ENCODE assay signal across 22 mouse cellular contexts in the genomic region with DNA sequence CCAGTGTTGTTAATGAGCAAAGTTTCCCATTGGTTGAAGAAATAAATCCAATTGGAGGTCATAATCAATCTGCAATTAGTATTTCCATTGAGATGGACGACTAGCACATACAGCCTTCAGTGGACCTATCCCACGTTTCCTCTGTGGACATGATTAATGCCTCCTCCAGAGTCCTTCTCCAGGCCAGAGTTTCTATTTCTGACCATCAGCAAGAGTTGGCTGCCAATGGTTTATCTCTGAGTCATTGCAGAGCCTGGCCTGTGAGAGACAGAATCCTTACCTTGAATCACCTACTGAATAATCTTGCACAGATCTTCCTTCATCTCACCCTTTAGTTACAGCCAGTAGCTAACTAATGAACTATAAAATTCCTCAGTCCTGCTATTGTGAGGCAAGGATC.
DNase-seq lines count a peak whose midpoint lies in the region; TF ChIP-seq lines count a peak whose summit lies in the region.
"Had no signal": no experiment of that assay in that cellular context is flagged by ENCODE, and none has a peak within 500 bp of the region (broad histone marks: within the 10 kb centered on the region; RNA-seq: fewer than 3 reads in every experiment).

No protein-coding gene starts in this region.

- no peaks in the 10 kb centered on the region for H3K79me2 ChIP-seq in heart, adult 2 months (replicated peaks; ENCODE audit: control insufficient read depth, insufficient read depth, low read length)

- 33% methylated on average over 2 of the region's 2 CpGs for whole genome bisulfite sequencing in heart, adult 2 months
- WGBS in cerebellum, adult 2 months: 62% methylated on average over 2 of the region's 2 CpGs

- no peaks in the 10 kb centered on the region for H3K27me3 ChIP-seq in heart, adult 2 months (ENCODE audit: control insufficient read depth, insufficient read depth, low read length)
- H3K27me3 ChIP-seq in cerebellum, adult 2 months (ENCODE audit: control insufficient read depth, insufficient read depth, low read length): no peaks in the 10 kb centered on the region
- H3K27me3 ChIP-seq: CH12.LX; forebrain, embryonic 13.5 days; heart, embryonic 13.5 days; hindbrain, embryonic 15.5 days had no signal

- peaks cover 7% of the 10 kb centered on the region for H3K4me1 ChIP-seq in heart, adult 2 months (ENCODE audit: control insufficient read depth, insufficient read depth, low read length)
- no peaks in the 10 kb centered on the region for H3K4me1 ChIP-seq in cerebellum, adult 2 months (ENCODE audit: control insufficient read depth, insufficient read depth, low read length)
- H3K4me1 ChIP-seq: embryonic facial prominence, embryonic 10.5 days; forebrain, embryonic 13.5 days; heart, embryonic 13.5 days; hindbrain, embryonic 15.5 days had no signal

- H3K9ac ChIP-seq in heart, adult 2 months (ENCODE audit: low read depth, low read length): no peak overlapping the region
- H3K9ac ChIP-seq: forebrain, embryonic 13.5 days; forebrain, postnatal 0 days; heart, embryonic 13.5 days; hindbrain, embryonic 15.5 days had no signal

- H3K27ac ChIP-seq in heart, adult 2 months: peak overlapping the region; percentile 31; the same call in 1 of the 2 replicates
- no peak overlapping the region for H3K27ac ChIP-seq in cerebellum, adult 2 months (ENCODE audit: insufficient read depth, low read length)
- H3K27ac ChIP-seq: embryonic facial prominence, embryonic 10.5 days; forebrain, embryonic 13.5 days; heart, embryonic 13.5 days; hindbrain, embryonic 15.5 days; kidney, postnatal 0 days had no signal

- TF ChIP-seq EP300 in heart, adult 2 months (IDR thresholded peaks at IDR 0.05; ENCODE audit: insufficient read depth, low read depth, low read length): no peak

- TF ChIP-seq CTCF in heart, adult 2 months (IDR thresholded peaks at IDR 0.05): no peak
- TF ChIP-seq CTCF in cerebellum, adult 2 months (IDR thresholded peaks at IDR 0.05; ENCODE audit: borderline replicate concordance, insufficient read depth, low read depth, low read length): no peak

- peak; percentile 14 for DNase-seq in gastrocnemius, adult 18-20 months (ENCODE audit: low spot score)
- DNase-seq in gastrocnemius, postnatal 25 days: no peak
- DNase-seq in heart, adult 2 months: peak in 1 of 2 experiments; percentile 9
- DNase-seq in heart, postnatal 14 days: no peak
- DNase-seq in right cerebral cortex, adult 18-20 months: peak; percentile 5
- DNase-seq in right cerebral cortex, postnatal 4 days: no peak
- peak; percentile 31 for DNase-seq in skeletal muscle tissue, adult 2 months (ENCODE audit: low read depth, low spot score)
- no peak for DNase-seq in cerebellum, adult 2 months
- DNase-seq: adrenal gland, postnatal 10 days; cerebellum, adult 11-12 months; cerebellum, adult 9-11 months; cerebellum, postnatal 36 days; forebrain, postnatal 0 days; gastrocnemius, postnatal 14 days; kidney, adult 11 months; kidney, adult 9 months had no signal

- peaks cover 7% of the 10 kb centered on the region for H3K36me3 ChIP-seq in heart, adult 2 months (ENCODE audit: control insufficient read depth, insufficient read depth, low read length)
- H3K36me3 ChIP-seq: embryonic facial prominence, embryonic 10.5 days; heart, embryonic 13.5 days; hindbrain, embryonic 15.5 days had no signal

- no peak for TF ChIP-seq POLR2A in heart, adult 2 months (IDR thresholded peaks at IDR 0.05; ENCODE audit: insufficient read depth, low read depth, low read length)
- TF ChIP-seq POLR2A in cerebellum, adult 2 months (IDR thresholded peaks at IDR 0.05; ENCODE audit: borderline replicate concordance, insufficient read depth, low read length): no peak

- no peak overlapping the region for H3K4me3 ChIP-seq in heart, adult 2 months
- H3K4me3 ChIP-seq in cerebellum, adult 2 months (replicated peaks; ENCODE audit: insufficient read depth, low read depth, low read length): no peak overlapping the region
- H3K4me3 ChIP-seq: embryonic facial prominence, embryonic 10.5 days; forebrain, embryonic 13.5 days; heart, embryonic 13.5 days; hindbrain, embryonic 15.5 days had no signal

- intact Hi-C loops in heart, adult 2 months (cut with DNase I): no loop called here
- intact Hi-C loops in heart, postnatal 14 days (cut with DNase I): no loop called here

Comparison
In these comparisons a context has a peak if more than half of its experiments do, and no peak if none do; other contexts are left out.
1. DNase-seq: peak in gastrocnemius, adult 18-20 months (single experiment), right cerebral cortex, adult 18-20 months (single experiment) and skeletal muscle tissue, adult 2 months (single experiment); none in gastrocnemius, postnatal 25 days (single experiment), heart, postnatal 14 days (0 of 2), right cerebral cortex, postnatal 4 days (single experiment) and cerebellum, adult 2 months (0 of 2).